Mouse (Mus musculus): Measurements from ENCODE around the gene Cuedc2. TPM values are rescaled to one million over a fixed set of nuclear protein-coding genes. Genes with fewer than 3 reads are reported as not detected.

The Cuedc2 gene
- polyA plus RNA-seq, 1 experiment from 2014 or later = 198 TPM

DNA sequence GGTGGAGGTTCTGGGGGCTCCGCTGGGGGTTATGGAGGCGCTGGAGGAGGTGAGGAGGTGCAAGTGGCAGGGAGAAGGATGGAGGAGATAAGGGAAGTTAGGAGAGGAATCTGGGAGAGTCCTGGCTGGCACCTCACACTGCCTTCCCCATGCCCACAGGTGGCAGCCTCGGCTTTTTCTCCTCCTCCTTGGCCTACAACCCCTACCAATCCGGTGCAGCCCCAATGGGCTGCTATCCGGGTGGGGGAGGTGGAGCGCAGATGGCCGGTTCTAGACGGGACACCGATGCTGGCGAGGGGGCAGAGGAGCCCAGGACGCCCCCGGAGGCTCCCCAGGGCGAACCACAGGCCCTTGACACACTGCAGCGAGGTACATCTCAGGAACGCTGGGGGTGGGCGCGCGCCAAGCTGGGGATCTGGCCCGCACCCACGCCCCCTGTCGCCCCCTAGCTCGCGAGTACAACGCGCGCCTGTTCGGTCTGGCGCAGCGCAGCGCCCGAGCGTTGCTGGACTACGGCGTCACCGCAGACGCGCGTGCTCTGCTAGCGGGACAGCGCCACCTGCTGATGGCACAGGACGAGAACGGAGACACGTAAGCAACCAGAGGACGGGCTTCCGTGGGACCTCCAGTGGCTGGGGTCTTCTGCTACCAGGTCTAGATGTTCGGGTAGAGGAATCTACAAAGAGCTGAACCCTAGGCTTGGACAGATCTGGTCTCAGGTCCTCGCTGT is 29.6 kb downstream of the Cuedc2 start:
- Histone ChIP-seq H3K9ac (replicated peaks; ENCODE audit: low read length) (peak overlapping the region; percentile 67), H3K27ac (ENCODE audit: low read length) (no peak overlapping the region), H3K4me2 (replicated peaks; ENCODE audit: low read depth, low read length) (peak overlapping the region; percentile 79), H3K27me3 (ENCODE audit: insufficient read depth, low read length) (peaks cover 15% of the 10 kb centered on the region), H3K4me1 (ENCODE audit: insufficient read depth, low read length) (peaks cover 13% of the 10 kb centered on the region), H3K9me3 (ENCODE audit: low read length) (no peaks in the 10 kb centered on the region), H3K4me3 (ENCODE audit: low read length) (peak overlapping the region; percentile 45), H3K36me3 (ENCODE audit: insufficient read depth, low read length) (peaks cover 4% of the 10 kb centered on the region)
- ATAC-seq (ENCODE audit: low FRiP score, low TSS enrichment) = no peak
- 2% methylated on average over 47 of the region's 47 CpGs for WGBS

GRCm38 (mm10) chr19:46308303-46308702 is 30.2 kb downstream of the Cuedc2 start:
- peaks cover 4% of the 10 kb centered on the region for H3K36me3 ChIP-seq (ENCODE audit: insufficient read depth, low read length)
- H3K27me3 ChIP-seq (ENCODE audit: insufficient read depth, low read length) = peaks cover 9% of the 10 kb centered on the region
- WGBS = 72% methylated on average over 16 of the region's 16 CpGs
- no peak overlapping the region for H3K4me3 ChIP-seq (ENCODE audit: low read length)
- H3K27ac ChIP-seq (ENCODE audit: low read length) = no peak overlapping the region
- 0 out of 2 replicates have a peak overlapping the region, but pooled peaks have one; percentile 79 for H3K4me2 ChIP-seq (replicated peaks; ENCODE audit: low read depth, low read length)
- no peak for ATAC-seq (ENCODE audit: low FRiP score, low TSS enrichment)
- peaks cover 17% of the 10 kb centered on the region for H3K4me1 ChIP-seq (ENCODE audit: insufficient read depth, low read length)
- H3K9me3 ChIP-seq (ENCODE audit: low read length) = no peaks in the 10 kb centered on the region
- no peak overlapping the region for H3K9ac ChIP-seq (replicated peaks; ENCODE audit: low read length)

- no peak overlapping the region for H3K27ac ChIP-seq (ENCODE audit: low read length)
- WGBS = 83% methylated on average over 16 of the region's 16 CpGs
- H3K9ac ChIP-seq (replicated peaks; ENCODE audit: low read length) = no peak overlapping the region
- peaks cover 7% of the 10 kb centered on the region for H3K27me3 ChIP-seq (ENCODE audit: insufficient read depth, low read length)
- no peak overlapping the region for H3K4me2 ChIP-seq (replicated peaks; ENCODE audit: low read depth, low read length)
- H3K4me3 ChIP-seq (ENCODE audit: low read length) = no peak overlapping the region
- H3K9me3 ChIP-seq (ENCODE audit: low read length) = no peaks in the 10 kb centered on the region
- ATAC-seq (ENCODE audit: low FRiP score, low TSS enrichment) = no peak
- peaks cover 17% of the 10 kb centered on the region for H3K4me1 ChIP-seq (ENCODE audit: insufficient read depth, low read length)
- peaks cover 4% of the 10 kb centered on the region for H3K36me3 ChIP-seq (ENCODE audit: insufficient read depth, low read length)
Observed at GRCm38 (mm10) chr19:46307781-46308180, 30.7 kb downstream of the Cuedc2 start.

GRCm38 (mm10) chr19:46306751-46307289 is 31.7 kb downstream of the Cuedc2 start:
- WGBS = 89% methylated on average over 9 of the region's 9 CpGs
- no peak overlapping the region for H3K4me2 ChIP-seq (replicated peaks; ENCODE audit: low read depth, low read length)
- no peak overlapping the region for H3K27ac ChIP-seq (ENCODE audit: low read length)
- ATAC-seq (ENCODE audit: low FRiP score, low TSS enrichment) = no peak
- peaks cover 17% of the 10 kb centered on the region for H3K4me1 ChIP-seq (ENCODE audit: insufficient read depth, low read length)
- no peak overlapping the region for H3K9ac ChIP-seq (replicated peaks; ENCODE audit: low read length)
- no peak overlapping the region for H3K4me3 ChIP-seq (ENCODE audit: low read length)
- no peaks in the 10 kb centered on the region for H3K9me3 ChIP-seq (ENCODE audit: low read length)
- H3K27me3 ChIP-seq (ENCODE audit: insufficient read depth, low read length) = peaks cover 7% of the 10 kb centered on the region
- H3K36me3 ChIP-seq (ENCODE audit: insufficient read depth, low read length) = peaks cover 4% of the 10 kb centered on the region

- ATAC-seq (ENCODE audit: low FRiP score, low TSS enrichment) = no peak
Observed at GRCm38 (mm10) chr19:46306268-46306610, 32.3 kb downstream of the Cuedc2 start.

GRCm38 (mm10) chr19:46305432-46306267 is 32.9 kb downstream of the Cuedc2 start:
- Histone ChIP-seq H3K9ac (replicated peaks; ENCODE audit: low read length) (peak overlapping the region; percentile 64), H3K4me3 (ENCODE audit: low read length) (peak overlapping the region; percentile 68), H3K4me2 (replicated peaks; ENCODE audit: low read depth, low read length) (peak overlapping the region; percentile 99), H3K9me3 (ENCODE audit: low read length) (no peaks in the 10 kb centered on the region), H3K27me3 (ENCODE audit: insufficient read depth, low read length) (peaks cover 10% of the 10 kb centered on the region), H3K36me3 (ENCODE audit: insufficient read depth, low read length) (peaks cover 4% of the 10 kb centered on the region), H3K4me1 (ENCODE audit: insufficient read depth, low read length) (peaks cover 17% of the 10 kb centered on the region), H3K27ac (ENCODE audit: low read length) (peak overlapping the region; percentile 92)
- under 1% methylated on average over 39 of the region's 43 CpGs for WGBS
- ATAC-seq (ENCODE audit: low FRiP score, low TSS enrichment) = peak; percentile 57

More at GRCm38 (mm10) chr19:46306268-46306610, 32.3 kb downstream of the Cuedc2 start:
- H3K4me2 ChIP-seq (replicated peaks; ENCODE audit: low read depth, low read length) = peak overlapping the region; percentile 99
- H3K4me3 ChIP-seq (ENCODE audit: low read length) = peak overlapping the region; percentile 68
- no peaks in the 10 kb centered on the region for H3K9me3 ChIP-seq (ENCODE audit: low read length)
- H3K27me3 ChIP-seq (ENCODE audit: insufficient read depth, low read length) = peaks cover 7% of the 10 kb centered on the region
- H3K27ac ChIP-seq (ENCODE audit: low read length) = no peak overlapping the region; the same call in 1 of the 2 replicates
- H3K36me3 ChIP-seq (ENCODE audit: insufficient read depth, low read length) = peaks cover 4% of the 10 kb centered on the region
- peaks cover 17% of the 10 kb centered on the region for H3K4me1 ChIP-seq (ENCODE audit: insufficient read depth, low read length)
- WGBS = 43% methylated on average over 5 of the region's 5 CpGs
- H3K9ac ChIP-seq (replicated peaks; ENCODE audit: low read length) = peak overlapping the region; percentile 64

DNA sequence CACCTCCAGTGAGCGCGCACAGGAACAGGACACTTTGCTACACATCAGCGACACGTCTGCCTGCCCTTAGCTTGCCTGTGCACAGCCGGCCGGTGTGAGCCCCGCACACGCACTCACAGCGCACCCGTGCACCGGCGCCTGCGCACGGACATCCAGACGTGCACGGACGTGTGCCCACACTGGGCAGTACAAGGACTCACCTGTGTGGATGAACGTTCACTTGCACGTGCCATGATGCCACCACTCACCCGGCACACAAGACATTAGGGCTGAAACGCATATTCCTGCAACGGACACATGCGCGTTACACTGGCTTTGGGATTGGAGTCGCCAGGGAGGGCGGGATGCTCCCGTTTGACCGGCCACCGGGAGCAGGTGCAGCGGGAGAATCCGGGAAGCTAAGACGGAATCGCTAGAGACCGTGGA is 33.6 kb downstream of the Cuedc2 start:
- ATAC-seq (ENCODE audit: low FRiP score, low TSS enrichment) = peak; percentile 39
- Histone ChIP-seq H3K9me3 (ENCODE audit: low read length) (no peaks in the 10 kb centered on the region), H3K9ac (replicated peaks; ENCODE audit: low read length) (peak overlapping the region; percentile 64), H3K4me1 (ENCODE audit: insufficient read depth, low read length) (peaks cover 17% of the 10 kb centered on the region), H3K4me2 (replicated peaks; ENCODE audit: low read depth, low read length) (peak overlapping the region; percentile 99), H3K36me3 (ENCODE audit: insufficient read depth, low read length) (peaks cover 4% of the 10 kb centered on the region), H3K4me3 (ENCODE audit: low read length) (peak overlapping the region; percentile 68), H3K27ac (ENCODE audit: low read length) (peak overlapping the region; percentile 92), H3K27me3 (ENCODE audit: insufficient read depth, low read length) (peaks cover 15% of the 10 kb centered on the region)
- WGBS = under 1% methylated on average over 34 of the region's 34 CpGs

DNA sequence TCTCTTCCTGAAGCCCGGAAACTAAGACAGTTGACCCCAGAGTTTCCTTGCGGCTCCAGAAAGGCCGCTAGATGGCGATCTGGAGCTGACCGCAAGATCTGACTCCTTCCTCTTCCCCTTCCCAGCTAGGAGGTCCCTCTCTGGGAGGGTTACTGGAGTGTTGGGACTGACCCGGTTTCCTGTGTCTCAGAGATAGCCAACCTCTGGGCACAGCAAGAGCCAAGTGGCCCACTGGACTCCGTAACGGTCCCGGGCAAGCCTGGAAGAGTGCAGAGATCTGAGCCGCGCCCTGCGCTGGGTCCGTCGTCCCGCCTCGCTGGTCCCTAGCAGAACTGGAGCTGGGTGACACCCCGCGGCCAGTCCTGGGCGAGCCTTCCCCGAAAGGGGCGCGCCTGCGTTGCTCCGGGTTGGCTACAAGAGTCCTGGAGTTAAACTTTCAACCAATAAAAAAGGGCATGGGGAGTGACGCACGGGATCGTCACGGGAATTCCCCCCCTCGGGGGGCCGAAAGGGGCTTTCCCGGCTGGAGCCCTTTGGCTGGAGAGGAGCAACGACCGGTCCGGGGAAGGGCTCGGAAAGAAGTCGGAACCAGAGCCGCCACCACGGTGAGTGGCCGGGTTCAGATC is 34.2 kb downstream of the Cuedc2 start, which contains the start of gene Nfkb2:
Gene Nfkb2 (plus strand): TSS at position 105 of the 626 bp plus-strand sequence.
- H3K27ac ChIP-seq (ENCODE audit: low read length) = peak within 1 kb of the TSS; percentile 92
- ATAC-seq (ENCODE audit: low FRiP score, low TSS enrichment) = peak; percentile 94
- H3K4me1 ChIP-seq (ENCODE audit: insufficient read depth, low read length) = peaks cover 17% of the 10 kb centered on the region
- peak within 1 kb of the TSS; percentile 68 for H3K4me3 ChIP-seq (ENCODE audit: low read length)
- peak within 1 kb of the TSS; percentile 72 for H3K9ac ChIP-seq (replicated peaks; ENCODE audit: low read length)
- H3K36me3 ChIP-seq (ENCODE audit: insufficient read depth, low read length) = no peaks in the 10 kb centered on the region
- H3K4me2 ChIP-seq (replicated peaks; ENCODE audit: low read depth, low read length) = peak within 1 kb of the TSS; percentile 99
- H3K27me3 ChIP-seq (ENCODE audit: insufficient read depth, low read length) = peaks cover 15% of the 10 kb centered on the region
- 0% methylated on average over 39 of the region's 39 CpGs for WGBS
- no peaks in the 10 kb centered on the region for H3K9me3 ChIP-seq (ENCODE audit: low read length)

Data from kidney, embryonic 16.5 days (tissue).